Mouse (Mus musculus): ENCODE measurements around the gene Krr1. TPM values are rescaled to one million over a fixed set of nuclear protein-coding genes. Genes with fewer than 3 reads are reported as not detected.

The Krr1 gene
- polyA plus RNA-seq (2021; fragmentation: Nextera tagmentation): 19.6 and 22.1 TPM in 2 replicates
- long read RNA-seq, experiment 1, full-length matches to known transcripts: 165 of 183 reads
- long read RNA-seq, experiment 1, partial matches to known transcripts: 9 of 183 reads
- long read RNA-seq, experiment 1, other reads (novel, unspliced or antisense): 9 of 183 reads
- long read RNA-seq, experiment 2, full-length matches to known transcripts: 29 of 45 reads
- long read RNA-seq, experiment 2, partial matches to known transcripts: 1 of 45 reads
- long read RNA-seq, experiment 2, other reads (novel, unspliced or antisense): 15 of 45 reads

DNA sequence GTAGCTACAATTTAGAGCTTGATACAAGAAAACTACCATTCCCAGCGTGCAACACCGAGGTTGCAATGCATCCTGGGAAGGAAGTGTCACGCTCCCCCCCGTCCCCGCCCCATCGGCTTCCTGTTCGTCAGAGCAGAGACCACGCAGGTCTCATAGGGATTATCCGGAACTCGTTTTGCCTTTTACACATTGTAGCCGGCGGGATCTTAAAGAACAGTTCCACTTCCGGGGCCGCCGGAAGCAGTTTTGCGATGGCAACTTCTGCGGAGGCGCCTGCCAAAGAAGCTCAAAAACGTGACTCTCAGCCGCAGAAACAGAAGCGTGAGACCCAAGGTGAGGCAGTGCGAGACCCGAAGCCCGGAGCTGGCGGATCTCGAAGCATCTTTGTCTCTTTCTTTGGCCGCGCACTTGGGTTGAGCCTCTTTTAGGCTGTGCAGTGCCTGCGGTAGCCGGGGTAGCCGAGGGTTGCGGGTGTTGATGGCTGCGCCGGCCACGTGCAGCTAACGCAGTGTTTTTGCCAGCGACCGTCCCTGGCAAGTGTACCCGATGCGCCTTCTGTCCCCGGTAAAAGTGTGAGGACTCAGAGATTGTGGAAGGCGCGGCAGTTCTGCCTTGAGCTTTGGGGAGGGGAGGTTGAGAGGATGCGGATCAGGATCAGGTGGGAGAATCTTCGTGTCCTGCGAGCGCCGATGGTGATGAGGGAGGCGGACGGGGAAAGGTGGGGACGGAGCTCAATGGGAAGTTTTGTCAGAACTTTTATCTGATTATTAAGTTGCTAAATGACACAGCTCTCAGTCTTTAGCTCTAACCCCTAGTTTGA is at the start of gene Krr1:
Gene Krr1, plus strand, starts transcription at position 123 of the 820 bp plus-strand sequence.

DNA sequence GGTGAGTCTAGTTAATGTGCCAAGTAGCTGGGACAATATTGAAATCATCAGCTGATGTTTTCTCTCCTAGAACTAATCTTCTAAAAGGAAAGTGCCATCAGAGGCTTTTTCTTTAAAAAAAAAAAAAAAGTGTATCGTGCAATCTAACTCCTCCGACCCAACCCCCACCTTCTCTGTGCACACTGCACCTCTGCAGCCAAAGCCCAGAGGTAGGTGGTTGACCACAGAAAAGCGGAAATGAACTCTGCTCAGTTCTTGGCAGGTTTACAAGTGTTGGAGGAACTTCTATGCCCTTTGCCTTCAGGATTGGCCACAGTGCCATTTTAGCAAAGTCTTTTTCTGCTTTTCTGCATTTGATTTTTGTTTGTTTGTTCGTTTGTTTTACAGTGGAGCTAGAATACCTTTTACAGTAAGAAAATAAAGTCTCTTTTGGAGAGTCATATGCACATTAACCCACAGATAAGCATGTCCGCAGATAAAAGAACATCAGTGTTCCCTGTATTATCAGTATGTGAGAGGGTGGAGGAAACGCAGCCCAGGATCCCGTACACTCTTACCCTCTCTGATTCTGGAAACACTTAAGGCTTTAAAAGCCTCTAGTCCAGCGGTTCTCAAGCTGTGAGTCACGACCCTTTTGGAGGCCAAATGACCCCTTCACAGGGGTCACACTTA is 30.2 kb downstream of the Krr1 start, which contains the start of gene Glipr1:
Gene Glipr1, minus strand, starts transcription at position 88 of the 672 bp plus-strand sequence.

Other genes with a start within 250 kb of the Krr1 start
- 1.2 and 2.6 TPM in 2 replicates for gene Glipr1, start 30.0 kb downstream of the Krr1 start, polyA plus RNA-seq (2021; fragmentation: Nextera tagmentation)
- not detected in 2 replicates for gene Glipr1l1, start 87.5 kb downstream of the Krr1 start, polyA plus RNA-seq (2021; fragmentation: Nextera tagmentation)
- not detected in 2 replicates for gene Glipr1l2, start 110.7 kb downstream of the Krr1 start, polyA plus RNA-seq (2021; fragmentation: Nextera tagmentation)
- 0.18 TPM in 1 of 2 replicates, not detected in the other for gene Glipr1l3, start 187.7 kb downstream of the Krr1 start, polyA plus RNA-seq (2021; fragmentation: Nextera tagmentation)
- gene Caps2, start 191.0 kb downstream of the Krr1 start, polyA plus RNA-seq (2021; fragmentation: Nextera tagmentation): 0.21 and 0.28 TPM in 2 replicates